Mouse (Mus musculus) heart, postnatal 0 days (tissue): ENCODE measurements around the gene Ifnlr1.
"Not testable (repeated sequence)": the region's sequence is repeated elsewhere in the genome, so short reads cannot be mapped to it uniquely, and the experiment has no call there.

Source experiments
- CTCF ChIP-seq: IDR thresholded peaks from 2 replicates; pipeline ENCODE4 v1.5.1; 2016; ENCODE audit warnings: antibody characterized with exemption, control low read depth, low read depth
- EP300 ChIP-seq: IDR thresholded peaks from 2 replicates; pipeline ENCODE4 v1.6.1; 2016; ENCODE audit warnings: antibody characterized with exemption, low read depth

GRCm38 (mm10) chr4:135716438-135716837 lies 30.4 kb downstream of the Ifnlr1 start:
- TF ChIP-seq EP300, CTCF: not testable (repeated sequence)
